In the genomic region with DNA sequence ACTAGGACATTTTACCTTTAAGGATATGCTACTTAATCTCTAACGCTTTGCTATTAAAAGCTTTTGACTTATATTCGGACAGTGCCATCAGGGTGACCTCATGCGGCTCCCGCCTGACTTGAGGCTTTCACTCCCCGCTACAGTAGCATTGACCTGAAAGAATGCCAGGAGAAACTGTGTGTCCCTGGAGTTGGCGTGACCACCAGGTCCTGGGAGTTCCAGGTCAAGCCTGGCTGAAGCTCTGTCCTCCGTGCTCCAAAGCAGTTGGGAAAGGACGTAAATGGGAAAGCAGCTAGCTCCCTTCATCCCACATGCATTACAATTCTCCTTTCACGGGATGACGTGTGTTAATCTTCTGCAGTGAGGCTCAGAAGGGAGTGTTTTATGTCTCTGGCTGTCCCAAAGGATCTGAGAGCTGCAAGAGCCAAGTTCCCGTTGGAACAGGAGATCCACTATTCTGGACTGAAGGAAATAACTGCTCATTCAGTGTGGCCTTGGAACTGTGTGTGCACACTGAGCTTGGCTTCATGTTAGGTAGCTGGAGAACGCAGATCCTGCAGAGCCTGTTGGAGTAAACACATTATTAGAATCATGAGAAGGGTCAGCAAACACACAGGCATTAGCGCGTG, we compare ENCODE assay signal across 12 mouse cellular contexts. TPM values are rescaled to one million over a fixed set of nuclear protein-coding genes. Genes with fewer than 3 reads are reported as not detected.
DNase-seq lines count a peak whose midpoint lies in the region; ATAC-seq and TF ChIP-seq lines count a peak whose summit lies in the region.
"Had no signal": no experiment of that assay in that cellular context is flagged by ENCODE, and none has a peak within 500 bp of the region (broad histone marks: within the 10 kb centered on the region; RNA-seq: fewer than 3 reads in every experiment).

No protein-coding gene starts in this region.

- H3K27ac ChIP-seq in lung, postnatal 0 days (ENCODE audit: low read length), result no peak overlapping the region
- peak overlapping the region; percentile 75; the same call in 1 of the 2 replicates for H3K27ac ChIP-seq in stomach, embryonic 15.5 days
- H3K27ac ChIP-seq: liver, embryonic 13.5 days; midbrain, embryonic 13.5 days had no signal

- H3K36me3 ChIP-seq in lung, postnatal 0 days (ENCODE audit: insufficient read depth, low read length), result peaks cover 38% of the 10 kb centered on the region; the same call in 1 of the 2 replicates
- H3K36me3 ChIP-seq in stomach, embryonic 15.5 days, result peaks cover 15% of the 10 kb centered on the region; the same call in 1 of the 2 replicates
- H3K36me3 ChIP-seq: midbrain, embryonic 13.5 days had no signal

- no peaks in the 10 kb centered on the region for H3K27me3 ChIP-seq in lung, postnatal 0 days (replicated peaks; ENCODE audit: insufficient read depth, low read length)
- no peaks in the 10 kb centered on the region for H3K27me3 ChIP-seq in stomach, embryonic 15.5 days (replicated peaks)
- H3K27me3 ChIP-seq: liver, embryonic 13.5 days; midbrain, embryonic 13.5 days; Patski had no signal

- WGBS in lung, postnatal 0 days, result 58% methylated on average over 14 of the region's 14 CpGs
- 48% methylated on average over 14 of the region's 14 CpGs for WGBS in lung, adult 2 months
- WGBS in stomach, embryonic 15.5 days, result 43% methylated on average over 14 of the region's 14 CpGs

- DNase-seq in lung, postnatal 0 days (ENCODE audit: low spot score), result peak; percentile 46
- no peak for DNase-seq in lung, adult 2 months
- peak; percentile 65 for DNase-seq in gastrocnemius, postnatal 25 days
- peak; percentile 45 for DNase-seq in heart, postnatal 25 days (ENCODE audit: low spot score)
- DNase-seq in liver, result no peak
- no peak for DNase-seq in left cerebral cortex, adult 11 months (ENCODE audit: low spot score)
- no peak for DNase-seq in frontal cortex, postnatal 36 days (ENCODE audit: low spot score in 2 of 2)
- DNase-seq: cerebellum, postnatal 14 days; liver, embryonic 13.5 days had no signal

- ATAC-seq in lung, postnatal 0 days, result no peak
- ATAC-seq in stomach, embryonic 15.5 days (ENCODE audit: insufficient read depth, low FRiP score, low read depth), result no peak
- ATAC-seq: midbrain, embryonic 13.5 days; Patski had no signal

- no peak overlapping the region for H3K4me2 ChIP-seq in lung, postnatal 0 days (replicated peaks; ENCODE audit: low read depth, low read length)
- H3K4me2 ChIP-seq in stomach, embryonic 15.5 days, result no peak overlapping the region
- H3K4me2 ChIP-seq: liver, embryonic 13.5 days; midbrain, embryonic 13.5 days had no signal

- no peak for TF ChIP-seq POLR2A in lung, adult 2 months (IDR thresholded peaks at IDR 0.05; ENCODE audit: borderline replicate concordance, extremely low read depth, low read depth, low read length)

- no peak for TF ChIP-seq EP300 in lung, postnatal 0 days (IDR thresholded peaks at IDR 0.05)

- no peak overlapping the region for H3K9ac ChIP-seq in lung, postnatal 0 days (replicated peaks; ENCODE audit: low read depth)
- no peak overlapping the region for H3K9ac ChIP-seq in stomach, embryonic 15.5 days
- H3K9ac ChIP-seq: liver, embryonic 13.5 days; midbrain, embryonic 13.5 days had no signal

- TF ChIP-seq CTCF in lung, postnatal 0 days (IDR thresholded peaks at IDR 0.05), result no peak
- no peak for TF ChIP-seq CTCF in lung, adult 2 months (IDR thresholded peaks at IDR 0.05; ENCODE audit: insufficient read depth, low read length)

- no peaks in the 10 kb centered on the region for H3K9me3 ChIP-seq in lung, postnatal 0 days (ENCODE audit: low read length)
- H3K9me3 ChIP-seq in stomach, embryonic 15.5 days, result no peaks in the 10 kb centered on the region
- H3K9me3 ChIP-seq: liver, embryonic 13.5 days; midbrain, embryonic 13.5 days had no signal

- H3K4me3 ChIP-seq in lung, postnatal 0 days (ENCODE audit: low read depth, low read length), result no peak overlapping the region
- no peak overlapping the region for H3K4me3 ChIP-seq in lung, adult 2 months (replicated peaks; ENCODE audit: extremely low read depth, low read depth, low read length)
- H3K4me3 ChIP-seq in stomach, embryonic 15.5 days (replicated peaks), result no peak overlapping the region
- H3K4me3 ChIP-seq: liver, embryonic 13.5 days; midbrain, embryonic 13.5 days had no signal

- intact Hi-C loops in heart, postnatal 25 days (cut with DNase I), result loop anchor here (5.0 kb wide), 1 partner anchor 40 kb away; no protein-coding TSS in a partner anchor

- peaks cover 11% of the 10 kb centered on the region for H3K4me1 ChIP-seq in lung, postnatal 0 days (ENCODE audit: insufficient read depth, low read depth, low read length)
- H3K4me1 ChIP-seq in lung, adult 2 months (ENCODE audit: control insufficient read depth, insufficient read depth, low read length), result peaks cover 8% of the 10 kb centered on the region
- H3K4me1 ChIP-seq in stomach, embryonic 15.5 days, result peaks cover 22% of the 10 kb centered on the region

RNA-seq across cellular contexts. Expression of a gene that starts 23.9 kb away (rescaled TPM):
- 1,095 and 1,144 TPM in 2 replicates for polyA plus RNA-seq in lung, postnatal 0 days (2015; fragmentation: Nextera tagmentation; extraction: Ambion mirVana)
- polyA plus RNA-seq in lung, adult 2 months (2012; rRNA removed), result 352 and 457 TPM in 2 replicates
- total RNA-seq in gastrocnemius, postnatal 25 days (2021), result 10 to 100 TPM; 52.8 to 74.7 TPM
- total RNA-seq in heart, postnatal 25 days (2021), result 100 to 1,000 TPM in 1 of 2 experiments, 10 to 100 TPM in 1; 95.4 to 104 TPM
- polyA plus RNA-seq in stomach, embryonic 15.5 days (2015; fragmentation: Nextera tagmentation; extraction: Ambion mirVana), result 866 and 946 TPM in 2 replicates

Comparison
In these comparisons a context has a peak if more than half of its experiments do, and no peak if none do; other contexts are left out.
1. DNase-seq: peak in lung, postnatal 0 days (single experiment), gastrocnemius, postnatal 25 days (single experiment) and heart, postnatal 25 days (single experiment); none in lung, adult 2 months (single experiment), liver (single experiment), left cerebral cortex, adult 11 months (single experiment) and frontal cortex, postnatal 36 days (0 of 2).